8 mouse cellular contexts compared by ENCODE assay signal in the genomic region with DNA sequence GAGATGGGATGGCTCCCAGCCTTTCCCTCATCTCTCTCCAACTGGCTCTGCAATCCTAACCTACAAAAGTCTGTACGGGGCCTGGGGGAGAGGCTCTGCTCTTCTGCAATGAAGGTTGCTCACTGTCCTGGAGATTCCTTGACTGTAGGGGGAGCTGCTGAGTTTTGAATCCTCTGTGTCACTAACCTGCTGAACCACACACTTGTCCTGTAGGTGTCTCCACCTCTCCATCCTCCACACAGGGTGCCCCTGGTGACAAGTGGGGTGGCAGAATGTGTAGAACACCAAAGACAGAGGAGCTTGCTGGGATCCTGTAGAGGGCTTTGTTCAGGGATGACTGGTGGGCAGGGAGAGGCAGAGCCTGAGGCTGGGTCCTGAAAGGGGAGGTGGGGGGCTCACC. TPM values are rescaled to one million over a fixed set of nuclear protein-coding genes. Genes with fewer than 3 reads are reported as not detected.
DNase-seq lines count a peak whose midpoint lies in the region; ATAC-seq and TF ChIP-seq lines count a peak whose summit lies in the region.

No protein-coding gene starts in this region.

- no peaks in the 10 kb centered on the region for H3K27me3 ChIP-seq in forebrain, postnatal 0 days (ENCODE audit: insufficient read depth, low read length)
- H3K27me3 ChIP-seq in forebrain, embryonic 12.5 days: peaks cover 9% of the 10 kb centered on the region; the same call in 1 of the 2 replicates
- H3K27me3 ChIP-seq in heart, postnatal 0 days (ENCODE audit: control insufficient read depth, insufficient read depth, low read length): no peaks in the 10 kb centered on the region
- H3K27me3 ChIP-seq in lung, postnatal 0 days (replicated peaks; ENCODE audit: insufficient read depth, low read length): no peaks in the 10 kb centered on the region

- no peaks in the 10 kb centered on the region for H3K4me1 ChIP-seq in forebrain, postnatal 0 days (ENCODE audit: insufficient read depth)
- no peaks in the 10 kb centered on the region for H3K4me1 ChIP-seq in forebrain, embryonic 12.5 days
- H3K4me1 ChIP-seq in heart, postnatal 0 days (ENCODE audit: control insufficient read depth, insufficient read depth): no peaks in the 10 kb centered on the region
- no peaks in the 10 kb centered on the region for H3K4me1 ChIP-seq in lung, postnatal 0 days (ENCODE audit: insufficient read depth, low read depth, low read length)

- H3K27ac ChIP-seq in forebrain, postnatal 0 days (ENCODE audit: low read depth, low read length): no peak overlapping the region
- no peak overlapping the region for H3K27ac ChIP-seq in forebrain, embryonic 12.5 days
- no peak overlapping the region for H3K27ac ChIP-seq in heart, postnatal 0 days (ENCODE audit: low read depth)
- no peak overlapping the region for H3K27ac ChIP-seq in lung, postnatal 0 days (ENCODE audit: low read length)

- no peak overlapping the region for H3K4me3 ChIP-seq in forebrain, postnatal 0 days (ENCODE audit: low read depth, low read length)
- H3K4me3 ChIP-seq in forebrain, embryonic 12.5 days (replicated peaks): no peak overlapping the region
- no peak overlapping the region for H3K4me3 ChIP-seq in heart, postnatal 0 days (ENCODE audit: low read depth, low read length)
- H3K4me3 ChIP-seq in lung, postnatal 0 days (ENCODE audit: low read depth, low read length): no peak overlapping the region

- no peak; the same call in 1 of the 2 replicates for ATAC-seq in forebrain, postnatal 0 days
- ATAC-seq in forebrain, embryonic 12.5 days (ENCODE audit: low FRiP score): no peak
- ATAC-seq in heart, postnatal 0 days (ENCODE audit: insufficient read depth, low read depth): peak; percentile 61
- peak; percentile 53; the same call in 1 of the 2 replicates for ATAC-seq in lung, postnatal 0 days

- TF ChIP-seq CTCF in forebrain, postnatal 0 days (IDR thresholded peaks at IDR 0.05; ENCODE audit: low read depth): peak; percentile 61
- peak; percentile 72 for TF ChIP-seq CTCF in heart, postnatal 0 days (IDR thresholded peaks at IDR 0.05; ENCODE audit: low read depth)
- peak; percentile 81 for TF ChIP-seq CTCF in lung, postnatal 0 days (IDR thresholded peaks at IDR 0.05)

- H3K36me3 ChIP-seq in forebrain, postnatal 0 days (ENCODE audit: insufficient read depth): no peaks in the 10 kb centered on the region
- H3K36me3 ChIP-seq in forebrain, embryonic 12.5 days (replicated peaks): no peaks in the 10 kb centered on the region
- no peaks in the 10 kb centered on the region for H3K36me3 ChIP-seq in heart, postnatal 0 days (replicated peaks; ENCODE audit: control insufficient read depth, insufficient read depth, low read length)
- no peaks in the 10 kb centered on the region for H3K36me3 ChIP-seq in lung, postnatal 0 days (ENCODE audit: insufficient read depth, low read length)

- DNase-seq in forebrain, postnatal 0 days: peak; percentile 23
- DNase-seq in MN1 (ENCODE audit: low spot score): peak; percentile 75
- DNase-seq in cerebellum, adult 9-11 months: peak; percentile 73
- DNase-seq in heart, postnatal 0 days (ENCODE audit: low spot score): peak; percentile 63
- DNase-seq in layer of hippocampus, adult 9-10 months (ENCODE audit: low spot score): peak; percentile 39
- peak; percentile 78 for DNase-seq in lung, postnatal 0 days (ENCODE audit: low spot score)
- DNase-seq in spleen, postnatal 36 days (ENCODE audit: low spot score in 2 of 2): peak; percentile 81 to 83

- 11% methylated on average over 1 of the region's 1 CpGs for WGBS in forebrain, postnatal 0 days
- WGBS in forebrain, embryonic 12.5 days: 12% methylated on average over 1 of the region's 1 CpGs
- WGBS in heart, postnatal 0 days: 20% methylated on average over 1 of the region's 1 CpGs
- WGBS in lung, postnatal 0 days: 11% methylated on average over 1 of the region's 1 CpGs

- H3K4me2 ChIP-seq in forebrain, postnatal 0 days (ENCODE audit: low read depth): no peak overlapping the region
- no peak overlapping the region for H3K4me2 ChIP-seq in forebrain, embryonic 12.5 days
- H3K4me2 ChIP-seq in heart, postnatal 0 days (ENCODE audit: low read depth, low read length): no peak overlapping the region
- no peak overlapping the region for H3K4me2 ChIP-seq in lung, postnatal 0 days (replicated peaks; ENCODE audit: low read depth, low read length)

- H3K9ac ChIP-seq in forebrain, postnatal 0 days: no peak overlapping the region
- H3K9ac ChIP-seq in forebrain, embryonic 12.5 days: no peak overlapping the region
- H3K9ac ChIP-seq in heart, postnatal 0 days (replicated peaks; ENCODE audit: low read depth, low read length): no peak overlapping the region
- H3K9ac ChIP-seq in lung, postnatal 0 days (replicated peaks; ENCODE audit: low read depth): no peak overlapping the region

- no peaks in the 10 kb centered on the region for H3K9me3 ChIP-seq in forebrain, postnatal 0 days (ENCODE audit: low read length)
- H3K9me3 ChIP-seq in forebrain, embryonic 12.5 days: no peaks in the 10 kb centered on the region
- no peaks in the 10 kb centered on the region for H3K9me3 ChIP-seq in heart, postnatal 0 days (replicated peaks; ENCODE audit: control insufficient read depth, low read length)
- no peaks in the 10 kb centered on the region for H3K9me3 ChIP-seq in lung, postnatal 0 days (ENCODE audit: low read length)

- TF ChIP-seq EP300 in heart, postnatal 0 days (IDR thresholded peaks at IDR 0.05; ENCODE audit: low read depth): no peak
- TF ChIP-seq EP300 in lung, postnatal 0 days (IDR thresholded peaks at IDR 0.05): no peak

RNA-seq across cellular contexts. Expression of a gene that starts 1.6 kb away (rescaled TPM):
- 10.2 and 13.9 TPM in 2 replicates for total RNA-seq in forebrain, postnatal 0 days (2014; rRNA removed)
- polyA plus RNA-seq in forebrain, postnatal 0 days (2015; fragmentation: Nextera tagmentation; extraction: Ambion mirVana): 10.4 and 10.5 TPM in 2 replicates
- 0.95 and 1.3 TPM in 2 replicates for polyA plus RNA-seq in forebrain, embryonic 12.5 days (2016; fragmentation: Nextera tagmentation; extraction: Ambion mirVana)
- total RNA-seq in heart, postnatal 0 days (2014; rRNA removed; ENCODE audit: low replicate concordance): 6.9 and 13.4 TPM in 2 replicates
- polyA plus RNA-seq in heart, postnatal 0 days (2015; fragmentation: Nextera tagmentation; extraction: Ambion mirVana): 10.2 and 10.6 TPM in 2 replicates
- 29.4 and 35.7 TPM in 2 replicates for polyA plus RNA-seq in lung, postnatal 0 days (2015; fragmentation: Nextera tagmentation; extraction: Ambion mirVana)

RNA-seq across cellular contexts. Expression of a gene that starts 28.8 kb away (rescaled TPM):
- total RNA-seq in forebrain, postnatal 0 days (2014; rRNA removed): not detected in 2 replicates
- 0.08 TPM in 1 of 2 replicates, not detected in the other for polyA plus RNA-seq in forebrain, postnatal 0 days (2015; fragmentation: Nextera tagmentation; extraction: Ambion mirVana)
- polyA plus RNA-seq in forebrain, embryonic 12.5 days (2016; fragmentation: Nextera tagmentation; extraction: Ambion mirVana): not detected in 2 replicates
- total RNA-seq in heart, postnatal 0 days (2014; rRNA removed; ENCODE audit: low replicate concordance): not detected in 2 replicates
- not detected in 2 replicates for polyA plus RNA-seq in heart, postnatal 0 days (2015; fragmentation: Nextera tagmentation; extraction: Ambion mirVana)
- polyA plus RNA-seq in lung, postnatal 0 days (2015; fragmentation: Nextera tagmentation; extraction: Ambion mirVana): not detected in 2 replicates

Comparison
In these comparisons a context has a peak if more than half of its experiments do, and no peak if none do; other contexts are left out.
1. ATAC-seq: peak in heart, postnatal 0 days (single experiment) and lung, postnatal 0 days (single experiment); none in forebrain, postnatal 0 days (single experiment) and forebrain, embryonic 12.5 days (single experiment).
2. DNase-seq: peak in every context shown above with its lines; median percentile 82 in spleen, postnatal 36 days; 78 in lung, postnatal 0 days; 75 in MN1; 73 in cerebellum, adult 9-11 months; 63 in heart, postnatal 0 days; 39 in layer of hippocampus, adult 9-10 months; 23 in forebrain, postnatal 0 days.
3. Peak in every context shown above with its lines, with median percentiles within 50 percentile points of each other: CTCF ChIP-seq.